Mouse (Mus musculus) heart, postnatal 14 days (tissue): ENCODE results near the gene Mblac2. TPM values are rescaled to one million over a fixed set of nuclear protein-coding genes. Genes with fewer than 3 reads are reported as not detected.

Source experiments
- DNase-seq, 2 experiments: peaks; one replicate each; pipeline ENCODE4 v3.0.0; 2021 to 2022
- intact Hi-C: fragments of 180-260 bp; cut with DNase I; formaldehyde crosslinking; loops from one replicate; pipeline ENCODE4 v1.15.1; 2025
- total RNA-seq, 2 experiments: library from RNA; stranded (reverse); gene quantifications; 2 replicates each; pipeline ENCODE4 v1.2.3; 2021

The Mblac2 gene
- total RNA-seq, 2 experiments from 2014 or later = 2.7 to 2.8 TPM

GRCm38 (mm10) chr13:81791861-81792260, 80.7 kb downstream of the Mblac2 start:
- DNase-seq = no peak
- intact Hi-C loops = no loop called here

GRCm38 (mm10) chr13:81793850-81794249, 82.7 kb downstream of the Mblac2 start:
- intact Hi-C loops = no loop called here
- DNase-seq = no peak

- intact Hi-C loops = no loop called here
- no peak for DNase-seq
Measured at GRCm38 (mm10) chr13:81801121-81801520, 90.0 kb downstream of the Mblac2 start.

Other genes starting within 250 kb of the Mblac2 start
- gene Adgrv1, start 78.2 kb upstream of the Mblac2 start, total RNA-seq = under 1 TPM; 0.14 to 0.34 TPM
- 10 to 100 TPM; 13.1 to 19.0 TPM for gene Lysmd3, start 53.7 kb upstream of the Mblac2 start, total RNA-seq
- gene Polr3g, start 328 bp upstream of the Mblac2 start, total RNA-seq = 1 to 10 TPM; 1.9 to 2.0 TPM
- 10 to 100 TPM; 71.1 to 76.1 TPM for gene Cetn3, start 71.7 kb downstream of the Mblac2 start, total RNA-seq